Mouse (Mus musculus) urinary bladder, postnatal 10 days (tissue): Measurements from ENCODE around the gene Adamts14.

ENCODE experiments used
- DNase-seq: peaks from one replicate; pipeline ENCODE4 v3.0.0; 2022; ENCODE audit warnings: low spot score

Gene Adamts14

DNA sequence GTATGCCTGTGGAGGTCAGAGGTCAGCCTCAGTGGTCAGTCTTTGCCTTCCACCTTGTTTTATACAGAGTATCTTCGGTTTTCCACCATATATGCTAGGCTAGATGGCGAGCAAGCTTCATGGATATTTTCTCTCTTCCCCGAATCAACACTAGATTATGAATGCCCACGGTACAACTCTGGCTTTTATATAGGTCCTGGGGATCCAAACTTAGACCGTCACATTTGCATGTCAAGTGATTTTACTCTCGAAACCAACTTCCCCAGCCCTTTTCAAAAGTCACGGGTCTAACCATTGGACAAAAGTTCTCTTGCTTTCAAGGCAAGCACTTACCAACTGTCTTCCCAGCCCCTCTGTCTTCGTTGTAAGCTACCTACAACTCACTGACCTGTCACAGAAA lies 94.6 kb downstream of the Adamts14 start:
- no peak for DNase-seq

DNA sequence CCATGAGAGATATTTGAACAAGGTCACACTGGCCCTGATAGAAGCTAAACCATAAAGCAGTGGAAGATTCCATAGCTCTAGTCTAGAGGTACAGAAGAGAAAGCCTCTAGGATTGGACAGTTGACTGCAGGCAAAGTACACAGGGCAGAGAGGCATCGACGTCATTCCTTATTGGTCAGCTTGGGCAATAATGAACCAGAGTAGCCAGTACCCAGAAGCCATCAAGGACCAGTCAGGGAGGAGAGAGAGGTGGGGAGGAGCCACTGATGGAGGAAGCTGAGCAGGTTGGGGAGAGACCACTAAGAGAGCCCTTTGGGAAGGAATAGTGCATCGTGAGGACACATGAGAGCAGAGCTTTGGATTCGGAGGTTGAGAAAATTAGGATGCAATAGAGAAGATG lies 95.5 kb downstream of the Adamts14 start:
- no peak for DNase-seq

DNA sequence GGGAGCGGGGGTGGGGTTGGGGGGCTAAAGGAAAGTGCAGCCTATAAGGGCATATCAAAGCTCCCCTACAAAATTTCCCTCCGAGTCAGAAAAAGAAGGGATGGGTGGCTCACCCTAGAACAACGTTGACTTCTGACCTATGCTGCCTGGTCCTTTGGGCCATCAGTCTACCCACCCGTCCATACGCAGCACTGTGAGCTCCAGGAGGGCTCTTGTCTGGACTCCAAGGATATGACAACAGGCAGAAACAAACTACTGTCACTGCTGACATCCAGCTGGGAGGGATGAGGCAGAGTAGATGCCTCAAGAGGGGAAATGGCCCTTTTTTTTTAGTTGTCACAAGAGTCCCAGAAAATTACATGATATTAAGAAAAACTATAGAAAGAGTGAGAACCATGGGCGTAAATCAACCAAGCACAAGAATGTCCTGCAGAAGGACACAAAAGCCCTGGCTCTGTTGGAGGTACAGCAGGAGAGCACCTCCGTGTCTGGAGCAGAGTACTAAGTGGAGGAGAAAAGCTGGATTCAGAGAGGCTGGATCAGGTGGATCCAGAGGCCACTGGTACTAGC lies 96.9 kb downstream of the Adamts14 start:
- DNase-seq: no peak

DNA sequence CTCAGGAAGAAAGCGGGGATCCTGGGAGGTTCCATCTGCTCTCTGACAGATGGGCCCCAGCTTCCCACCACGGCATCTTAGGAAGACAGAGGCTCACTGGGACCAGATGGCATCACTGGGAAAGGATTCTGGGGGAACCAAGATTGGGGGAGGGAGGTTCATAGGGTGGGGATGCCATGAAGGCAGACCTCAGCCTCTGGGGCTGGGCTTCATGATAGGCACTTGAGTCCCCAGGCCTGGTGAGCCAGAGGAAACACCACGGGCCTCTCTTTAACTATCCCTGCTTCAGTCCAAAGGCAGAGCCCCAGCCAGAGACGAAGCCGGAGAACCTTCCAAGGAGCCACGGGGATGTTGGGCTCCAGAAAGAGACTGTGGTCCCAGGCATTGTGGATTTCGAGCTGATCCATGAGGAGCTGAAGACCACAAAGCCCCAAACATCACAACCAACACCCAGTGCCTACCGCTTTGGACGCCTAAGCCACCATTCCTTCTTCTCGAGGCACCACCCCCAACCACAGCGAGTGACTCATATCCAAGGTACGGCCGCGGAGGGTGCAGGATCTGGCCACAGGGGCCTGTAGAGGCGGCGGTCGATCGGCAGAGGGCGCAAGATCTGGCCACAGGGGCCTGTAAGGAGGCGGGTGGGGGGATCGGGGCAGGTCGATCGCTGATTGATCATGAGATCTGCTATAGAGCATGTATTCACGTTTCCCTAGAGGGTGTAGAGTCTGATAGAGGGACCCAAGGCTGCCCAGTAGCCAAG lies 97.6 kb downstream of the Adamts14 start:
- no peak for DNase-seq

DNA sequence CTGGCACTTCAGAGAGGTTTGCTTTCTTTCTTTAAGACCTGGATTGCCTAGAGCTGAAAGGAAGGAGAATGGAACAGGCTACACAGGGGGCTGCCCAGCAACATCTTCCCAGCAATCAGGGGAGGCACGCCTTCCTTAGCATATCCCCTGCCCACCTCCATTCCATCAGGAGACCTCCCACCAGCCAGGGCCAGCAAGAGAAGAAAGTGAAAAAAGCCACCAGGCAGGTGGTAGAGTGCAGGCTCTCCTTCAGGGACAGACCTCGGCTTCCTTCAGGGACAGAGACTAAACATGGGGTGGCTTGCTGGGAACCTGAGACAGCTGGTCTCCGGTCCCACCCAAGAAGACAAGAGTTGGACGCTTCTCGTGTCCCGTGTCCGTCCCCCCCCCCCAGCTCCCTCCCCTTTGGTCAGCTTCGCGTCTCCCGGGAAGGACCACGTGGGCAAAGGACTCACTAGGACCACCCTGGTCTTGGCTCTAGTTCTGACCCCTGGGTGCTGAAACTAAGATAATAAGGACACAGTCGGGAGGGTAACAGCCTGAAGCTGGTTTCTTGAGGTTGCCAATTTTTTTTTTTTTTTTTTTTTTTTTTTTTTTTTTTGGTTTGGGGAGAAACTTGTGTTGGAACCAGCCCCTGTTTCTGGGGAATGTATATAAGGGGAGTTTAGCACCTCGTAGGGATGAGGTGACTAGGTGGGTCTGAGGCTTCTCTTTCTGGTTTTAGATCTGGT lies 98.4 kb downstream of the Adamts14 start:
- DNase-seq: no peak

DNA sequence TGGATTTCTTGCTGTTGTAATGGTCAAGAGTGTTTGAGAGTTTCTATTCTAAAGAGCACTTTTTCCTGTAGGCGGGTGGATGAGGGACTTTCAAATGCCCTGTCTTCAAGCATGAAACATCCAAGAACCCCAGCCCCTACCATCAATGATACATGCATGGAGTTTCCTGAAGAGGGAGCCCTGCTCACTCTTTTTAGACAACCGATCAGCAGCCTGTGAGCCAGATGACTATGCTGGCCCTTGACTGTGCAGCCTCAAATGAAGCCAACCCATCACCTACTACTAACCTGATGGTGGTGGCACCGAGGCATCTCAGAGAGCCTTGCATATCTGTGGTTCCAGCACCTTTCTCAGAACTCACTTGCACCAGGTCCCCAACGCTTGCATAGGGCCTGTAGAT lies 100.7 kb downstream of the Adamts14 start:
- no peak for DNase-seq

DNA sequence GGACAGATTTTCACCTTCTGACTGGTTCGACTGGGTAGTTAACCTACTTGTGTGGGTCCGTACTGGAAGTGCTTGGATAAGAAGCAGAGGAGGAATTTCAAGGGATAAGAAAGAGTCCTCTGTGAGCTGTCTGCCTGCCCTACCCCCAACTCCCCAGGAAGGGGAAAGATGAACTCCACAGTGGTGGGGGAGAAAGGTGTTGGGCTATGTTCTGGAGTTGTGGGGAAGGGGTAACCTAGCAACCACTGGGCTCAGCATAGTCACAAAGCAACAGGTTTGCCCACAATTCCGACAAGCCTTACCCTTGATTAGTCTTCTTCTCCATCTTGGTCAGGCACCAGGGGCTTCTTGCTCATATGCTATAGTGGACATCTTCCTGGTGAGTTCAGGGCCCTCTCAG lies 101.6 kb downstream of the Adamts14 start, which contains the start of gene Tbata:
Gene Tbata, plus strand, starts transcription at position 301 of the 400 bp plus-strand sequence.
- no peak for DNase-seq

DNA sequence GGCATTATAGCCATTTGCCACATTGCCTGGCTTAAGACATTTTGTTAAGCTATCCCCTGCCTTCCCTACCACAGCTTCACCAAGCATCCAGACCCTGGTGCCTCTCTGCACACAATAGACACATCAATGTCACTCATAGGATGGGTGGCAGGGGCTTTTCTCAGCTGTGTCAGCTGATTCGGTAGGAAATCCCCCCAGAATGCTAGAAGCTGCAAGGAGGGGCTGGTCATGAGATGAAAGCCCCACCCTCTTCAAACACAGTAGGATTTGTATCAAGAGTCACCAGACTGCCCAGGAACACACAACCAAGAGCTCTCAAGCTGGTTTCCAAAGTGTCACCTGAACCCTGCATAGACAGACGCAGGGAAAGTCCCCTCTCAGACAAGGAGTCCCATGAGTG lies 104.8 kb downstream of the Adamts14 start:
- no peak for DNase-seq

DNA sequence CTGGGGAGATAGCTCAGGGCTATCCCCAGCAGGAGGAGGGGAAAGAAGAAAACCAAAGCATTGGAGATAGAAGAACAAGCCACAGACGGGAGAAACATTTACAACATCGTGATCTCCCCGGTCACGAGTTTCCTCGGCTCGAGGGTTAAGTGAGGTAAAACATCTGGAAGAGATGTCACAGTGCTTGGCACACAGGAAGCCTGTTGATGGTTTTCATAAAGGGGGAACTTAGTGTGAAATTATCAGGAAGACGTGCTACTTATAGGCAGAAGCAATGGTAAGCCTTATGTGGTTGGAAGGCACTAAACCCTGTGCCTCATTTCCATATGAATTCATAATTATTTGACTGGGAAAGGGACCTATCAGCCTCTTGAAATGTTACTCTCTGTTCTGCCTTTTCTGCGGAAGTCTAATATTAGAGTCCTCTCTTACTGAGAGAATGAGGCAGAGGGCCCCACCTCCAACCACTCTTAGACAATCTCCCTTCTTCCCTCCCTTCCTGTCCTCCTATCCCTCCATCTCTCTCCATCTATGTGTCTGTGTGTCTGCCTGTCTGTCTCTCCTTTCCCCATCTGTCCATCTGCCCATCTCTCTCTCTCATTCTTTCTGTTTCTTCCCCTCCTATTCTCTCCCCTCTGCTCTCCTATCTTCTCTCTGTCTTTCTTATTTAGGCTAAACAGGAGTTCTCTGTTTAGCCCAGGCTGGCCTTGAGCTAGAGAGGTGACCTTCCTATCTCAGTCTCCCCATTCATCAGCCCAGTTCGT lies 105.7 kb downstream of the Adamts14 start:
- no peak for DNase-seq

DNA sequence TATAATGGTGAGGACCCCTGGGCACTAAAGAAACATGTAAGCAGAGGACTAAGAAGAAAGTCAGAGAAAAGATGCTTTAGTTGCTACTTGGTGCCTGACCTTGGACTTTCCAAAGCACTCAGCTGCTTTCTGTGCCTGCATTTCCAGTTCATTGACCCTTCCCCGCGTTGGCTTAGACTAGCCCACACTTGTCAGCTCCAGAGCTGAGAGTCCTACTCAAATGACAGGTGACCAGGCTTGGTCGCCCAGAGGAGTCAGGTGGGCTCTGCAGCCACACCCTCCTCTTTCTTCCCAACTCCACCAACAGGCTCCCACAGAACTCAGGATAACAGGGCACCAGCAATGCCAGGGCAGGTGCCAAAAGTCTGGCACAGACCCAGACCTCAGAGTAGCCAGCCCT lies 110.9 kb downstream of the Adamts14 start:
- DNase-seq: no peak

DNA sequence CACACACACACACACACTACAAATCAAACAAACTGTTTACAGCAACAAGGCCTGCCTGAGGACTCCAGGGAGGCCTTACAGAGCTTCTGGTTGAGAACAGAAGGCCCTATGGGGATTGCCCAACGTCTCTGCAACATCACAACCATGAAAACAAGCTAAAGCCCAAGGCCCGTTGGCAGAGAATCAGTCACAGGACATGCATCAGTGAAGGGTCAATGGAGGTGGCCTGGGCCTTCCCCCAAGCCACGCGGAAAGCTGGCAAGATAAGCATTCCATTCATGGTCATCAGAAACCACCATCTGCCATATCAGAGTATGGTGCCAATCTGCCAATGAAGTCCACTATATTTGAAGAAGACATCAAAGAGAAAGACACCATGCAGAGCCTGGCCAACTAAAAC lies 112.6 kb downstream of the Adamts14 start:
- no peak for DNase-seq

DNA sequence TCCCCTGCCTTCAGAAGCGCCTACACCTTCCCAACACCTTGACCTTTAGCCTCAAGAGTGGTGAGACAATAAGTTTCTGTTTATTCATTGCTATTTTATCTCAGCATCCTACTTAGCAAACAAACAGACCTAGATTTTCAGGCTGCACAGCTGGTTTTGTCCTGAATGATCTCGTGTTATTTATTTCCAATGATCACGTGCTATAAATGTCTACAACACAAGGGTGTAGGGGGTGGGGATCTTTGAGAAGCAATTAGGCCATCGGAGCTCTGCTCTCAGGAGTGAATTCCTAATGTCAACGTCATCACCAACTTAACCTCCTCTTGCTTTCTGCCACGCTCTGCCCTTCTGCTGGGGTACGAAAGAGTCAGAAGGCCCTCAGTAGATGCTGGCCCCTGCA lies 113.1 kb downstream of the Adamts14 start:
- DNase-seq: no peak

DNA sequence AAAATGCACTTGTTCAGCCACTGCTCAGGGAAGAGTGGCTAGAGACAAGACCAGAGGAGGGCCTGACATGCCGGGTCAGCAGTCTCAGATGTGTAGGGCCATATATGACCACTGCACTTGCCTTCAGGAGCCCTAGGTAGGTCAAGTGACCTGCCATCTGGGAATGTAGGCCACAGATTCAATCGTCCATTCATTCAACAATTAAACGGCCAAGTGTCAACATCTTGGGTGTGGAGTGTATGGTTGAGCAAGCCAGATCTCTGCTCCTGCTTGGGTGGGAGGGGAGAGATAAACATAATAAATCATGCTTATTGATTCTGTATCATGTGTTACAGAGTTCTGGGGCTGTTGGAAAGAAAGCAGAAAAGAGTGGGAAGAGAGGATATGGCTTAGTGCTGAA lies 114.6 kb downstream of the Adamts14 start:
- no peak for DNase-seq

DNA sequence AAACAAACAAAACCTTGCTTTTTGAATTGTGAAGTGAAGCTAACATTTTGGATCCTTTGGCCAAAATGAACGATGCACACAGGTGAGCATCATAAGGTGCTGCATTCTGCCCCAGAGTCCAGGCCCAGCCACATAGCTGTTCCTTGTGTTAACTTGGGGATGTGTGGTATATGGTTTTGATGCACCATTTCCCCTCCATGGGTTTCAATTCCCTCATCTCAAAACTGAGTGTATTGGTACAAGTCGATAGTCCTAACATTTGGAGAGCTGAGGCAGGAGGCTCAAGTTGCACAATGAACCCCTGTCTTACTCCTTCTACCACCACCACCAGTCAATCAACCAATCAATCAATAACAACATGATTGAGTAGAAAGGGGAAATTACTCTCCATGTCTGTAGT lies 116.8 kb downstream of the Adamts14 start:
- DNase-seq: no peak

DNA sequence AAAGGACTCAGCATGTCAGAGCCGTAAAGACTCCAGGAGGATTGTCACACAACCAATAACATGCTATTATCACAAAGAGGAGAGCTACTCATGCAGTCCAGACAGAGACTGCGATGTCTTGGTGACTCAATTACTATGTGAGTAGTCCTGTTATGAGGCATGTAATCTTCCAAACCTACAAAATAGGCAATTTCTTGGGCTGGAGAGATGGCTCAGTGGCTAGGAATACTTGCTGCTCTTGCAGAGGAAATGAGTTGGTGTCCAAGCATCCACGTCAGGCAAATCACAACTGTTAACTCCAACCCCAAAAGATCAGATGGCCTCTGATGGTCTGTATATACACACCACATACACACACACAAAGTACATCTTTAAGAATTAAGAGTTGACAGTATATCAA lies 117.6 kb downstream of the Adamts14 start:
- DNase-seq: no peak

DNA sequence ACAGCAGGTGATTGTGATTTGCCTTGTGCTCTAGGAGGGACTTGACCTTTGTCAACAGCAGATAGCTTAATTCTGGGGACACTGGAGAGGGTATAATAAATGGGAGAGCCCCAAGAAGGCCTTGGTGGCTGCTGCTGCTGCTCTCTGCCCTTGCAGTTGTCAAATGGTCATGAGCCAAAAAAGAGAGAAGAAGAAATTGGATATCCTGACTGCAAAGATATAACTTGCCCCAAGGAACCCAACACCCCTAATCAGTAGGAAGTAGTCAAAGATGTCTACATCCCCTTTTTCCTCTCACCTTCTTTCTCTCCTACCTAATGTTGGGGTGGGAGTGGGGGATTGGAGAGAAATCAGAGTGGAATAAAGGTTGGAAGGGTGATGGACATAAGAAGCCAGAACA lies 121.1 kb downstream of the Adamts14 start:
- DNase-seq: no peak

DNA sequence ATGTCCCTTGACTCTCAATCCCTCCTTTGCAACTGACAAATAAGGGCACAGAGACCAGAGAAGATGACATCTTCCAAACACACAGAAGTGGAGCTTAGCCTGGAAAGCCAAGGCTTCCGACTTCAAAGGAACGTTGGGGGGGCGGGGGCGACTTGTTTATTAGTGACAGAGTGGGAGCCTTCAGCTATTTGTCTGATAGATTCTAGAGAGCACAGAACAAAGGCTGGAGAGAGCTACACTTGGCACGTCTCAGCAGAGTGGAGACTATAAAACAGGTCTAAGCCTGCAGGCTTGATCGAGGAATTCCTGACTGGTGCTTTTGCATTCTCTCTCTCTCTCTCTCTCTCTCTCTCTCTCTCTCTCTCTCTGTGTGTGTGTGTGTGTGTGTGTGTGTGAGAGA lies 122.6 kb downstream of the Adamts14 start:
- DNase-seq: no peak

DNA sequence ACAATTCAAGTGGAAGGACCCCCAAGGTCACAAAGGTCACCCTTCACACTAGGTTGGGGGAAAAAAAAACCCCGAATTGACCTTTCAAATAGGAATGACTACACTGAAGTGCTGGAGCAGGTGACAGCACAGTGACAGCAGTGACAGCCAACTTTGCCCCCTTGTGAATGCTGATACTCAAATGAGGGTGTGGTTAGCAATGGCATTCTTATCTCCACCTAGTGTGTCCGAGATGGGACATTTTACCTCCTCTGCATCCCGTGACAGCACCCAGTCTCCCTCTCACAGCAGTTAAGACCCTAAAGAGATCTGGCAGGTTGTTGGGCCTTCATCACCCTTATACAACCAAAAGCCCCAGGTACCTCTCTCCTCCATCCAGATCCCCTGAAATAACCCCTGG lies 123.8 kb downstream of the Adamts14 start:
- no peak for DNase-seq

DNA sequence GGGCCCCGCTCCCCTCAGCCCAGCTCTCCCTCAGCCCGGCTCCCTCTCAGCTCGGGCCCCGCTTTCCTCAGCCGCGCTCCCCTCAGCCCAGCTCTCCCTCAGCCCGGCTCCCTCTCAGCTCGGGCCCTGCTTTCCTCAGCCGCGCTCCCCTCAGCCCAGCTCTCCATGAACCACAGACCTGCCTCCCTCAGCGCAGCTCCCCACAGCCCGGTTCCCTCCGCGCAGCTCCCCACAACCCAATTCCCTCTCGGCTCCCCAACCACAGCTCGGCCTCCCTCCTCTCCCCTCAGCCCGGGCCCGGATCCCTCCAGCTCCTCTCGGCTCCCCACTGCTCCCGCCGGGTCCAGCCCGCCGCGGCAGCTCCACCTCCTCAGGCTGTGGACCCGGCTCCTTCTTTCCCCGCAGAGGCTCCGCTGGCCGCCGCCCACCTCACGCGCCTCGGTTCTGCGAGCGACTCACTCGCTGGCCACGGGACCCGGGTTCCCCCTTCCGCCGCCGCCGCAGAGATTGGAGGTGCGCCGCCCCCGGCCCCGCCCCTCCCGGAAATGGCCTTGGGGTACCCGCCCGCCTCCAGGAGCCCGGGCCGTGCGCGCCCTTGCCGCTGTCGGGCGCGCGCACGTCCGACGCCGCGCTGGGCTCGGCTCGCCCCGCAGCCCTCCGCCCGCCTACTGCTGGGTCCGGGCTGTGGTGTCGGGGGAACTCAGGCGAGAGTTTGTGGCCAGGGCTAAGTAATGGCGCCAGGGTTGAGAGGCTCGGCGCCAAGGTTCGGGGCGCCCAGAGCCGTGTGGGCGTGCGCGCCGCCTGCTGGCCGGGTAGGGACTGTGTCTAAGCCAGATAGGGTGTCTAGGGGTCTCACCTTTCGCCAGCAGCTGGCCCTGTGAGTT lies 125.8 kb downstream of the Adamts14 start, which contains the start of gene Sgpl1:
Gene Sgpl1, minus strand, starts transcription at position 547 of the 884 bp plus-strand sequence.
- DNase-seq: peak; percentile 79
